Mouse (Mus musculus) embryo, embryonic 11 days (tissue): ENCODE data around the gene Zbtb20.

ENCODE experiments used
- DNase-seq: peaks from one replicate; pipeline ENCODE4 v3.0.0-alpha.2; 2015

Gene Zbtb20

DNA sequence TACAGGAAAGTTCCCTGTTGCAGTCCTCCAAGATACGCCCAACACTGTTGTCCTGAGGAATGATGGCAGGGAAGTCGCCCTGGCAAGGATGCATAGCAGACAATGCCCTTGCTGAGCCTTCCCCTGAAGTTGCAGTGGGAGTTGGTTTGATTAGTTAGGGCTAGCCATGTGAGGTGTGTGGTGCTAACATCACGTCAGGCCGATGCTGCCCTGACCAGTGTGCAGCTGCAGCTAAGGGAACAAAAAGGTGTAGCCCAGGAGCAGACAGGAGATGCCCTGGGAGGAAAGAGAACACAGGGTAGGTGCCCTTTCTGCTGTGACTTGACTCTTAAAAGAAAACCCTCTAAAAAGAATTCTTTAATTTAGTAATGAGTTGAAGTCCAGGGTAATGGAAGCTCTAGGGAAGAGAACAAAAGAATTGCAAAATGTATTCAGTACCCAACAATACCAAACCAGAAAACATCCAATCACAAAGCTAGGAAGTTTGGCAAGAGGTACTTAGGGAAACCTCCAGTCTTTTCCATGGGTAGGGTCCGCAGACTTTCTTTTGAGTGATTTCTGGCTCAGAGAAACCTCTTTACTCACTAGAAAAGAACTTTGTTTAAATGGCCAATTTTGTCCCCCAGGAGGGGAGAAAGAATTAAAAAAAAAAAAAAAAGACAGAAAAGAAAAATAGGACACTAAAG is 747.8 kb downstream of the Zbtb20 start:
- DNase-seq: no peak

- no peak for DNase-seq
These were observed 749.2 kb downstream of the Zbtb20 start for GRCm38 (mm10) chr16:43624876-43625275.

DNA sequence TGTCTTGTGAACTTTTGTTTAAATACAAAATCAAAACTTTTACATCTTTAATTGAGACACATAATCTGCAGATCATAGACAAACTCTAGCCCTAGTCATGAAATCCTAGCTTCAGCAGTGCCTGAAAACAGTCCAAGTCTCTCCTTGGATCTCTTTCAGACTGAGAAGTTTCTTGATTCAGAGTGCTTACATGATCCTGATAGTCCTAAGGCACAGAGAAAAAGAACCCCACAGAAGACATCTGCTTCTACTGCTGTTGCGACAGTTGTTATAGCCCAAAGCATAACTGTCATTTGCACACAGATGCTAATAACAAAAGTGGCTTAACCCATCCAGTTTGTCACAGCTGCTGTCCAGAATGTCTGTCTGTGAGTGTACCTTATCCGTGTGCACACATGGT is 749.6 kb downstream of the Zbtb20 start:
- DNase-seq: no peak

DNA sequence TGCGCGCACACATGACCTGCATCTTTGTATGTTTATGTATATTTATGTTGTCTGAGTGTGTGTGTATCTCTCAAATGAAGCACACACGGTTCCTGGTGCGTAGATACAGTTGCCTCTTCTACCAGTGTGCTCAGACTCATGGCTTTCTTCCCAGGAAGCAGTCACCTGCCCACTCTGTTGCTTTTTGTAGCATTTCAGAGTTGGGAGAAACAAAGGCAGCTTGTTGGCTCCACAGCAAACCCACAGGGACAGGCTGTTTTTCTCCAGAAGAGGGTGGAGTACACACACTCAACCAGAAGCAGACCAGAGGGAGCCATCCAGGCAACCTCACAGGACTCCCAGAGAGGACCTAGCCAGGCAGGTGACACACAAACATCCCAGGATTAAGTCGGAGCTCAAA is 750.3 kb downstream of the Zbtb20 start:
- no peak for DNase-seq

DNA sequence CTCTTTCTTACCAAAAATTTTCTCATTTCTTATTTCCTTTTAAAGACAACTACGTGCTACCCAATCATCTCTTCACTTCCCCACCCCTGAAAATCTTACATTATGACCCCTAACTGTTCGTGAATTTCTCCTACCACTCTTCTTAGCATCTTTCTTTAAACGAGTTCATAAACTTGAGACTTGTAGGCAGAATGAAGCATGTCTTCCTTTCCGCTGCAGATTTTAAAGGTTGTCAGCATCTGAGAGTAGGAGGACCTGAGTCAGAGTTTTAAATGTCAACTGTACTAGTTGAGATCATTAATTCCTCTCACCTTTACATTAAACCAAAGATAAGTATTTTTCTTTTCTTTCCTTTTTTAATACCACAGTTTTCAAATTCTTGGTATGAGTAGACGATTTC is 753.0 kb downstream of the Zbtb20 start:
- DNase-seq: no peak

GRCm38 (mm10) chr16:43631758-43632157 is 756.1 kb downstream of the Zbtb20 start:
- no peak for DNase-seq

DNA sequence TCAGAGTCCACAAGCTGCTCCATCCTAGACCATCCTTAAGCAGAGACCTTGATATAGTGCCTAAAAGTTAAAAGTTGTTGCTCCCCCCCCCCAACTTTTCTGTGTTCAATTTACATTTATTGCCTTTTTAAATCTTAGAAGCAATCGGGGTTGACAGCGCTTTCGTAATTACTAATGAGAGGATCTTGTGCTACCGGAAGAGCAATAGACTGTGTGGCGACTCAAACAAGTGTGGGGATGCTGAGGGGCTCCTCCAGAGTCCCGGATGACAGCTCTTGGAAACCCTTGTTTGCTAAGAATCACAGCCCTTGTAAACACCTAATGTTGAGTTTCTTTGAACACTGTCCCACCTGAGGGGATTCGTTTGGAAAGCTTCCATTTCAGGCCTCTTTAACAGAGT is 758.4 kb downstream of the Zbtb20 start:
- no peak for DNase-seq

- no peak for DNase-seq
These were observed 761.6 kb downstream of the Zbtb20 start for GRCm38 (mm10) chr16:43637241-43637640.

DNA sequence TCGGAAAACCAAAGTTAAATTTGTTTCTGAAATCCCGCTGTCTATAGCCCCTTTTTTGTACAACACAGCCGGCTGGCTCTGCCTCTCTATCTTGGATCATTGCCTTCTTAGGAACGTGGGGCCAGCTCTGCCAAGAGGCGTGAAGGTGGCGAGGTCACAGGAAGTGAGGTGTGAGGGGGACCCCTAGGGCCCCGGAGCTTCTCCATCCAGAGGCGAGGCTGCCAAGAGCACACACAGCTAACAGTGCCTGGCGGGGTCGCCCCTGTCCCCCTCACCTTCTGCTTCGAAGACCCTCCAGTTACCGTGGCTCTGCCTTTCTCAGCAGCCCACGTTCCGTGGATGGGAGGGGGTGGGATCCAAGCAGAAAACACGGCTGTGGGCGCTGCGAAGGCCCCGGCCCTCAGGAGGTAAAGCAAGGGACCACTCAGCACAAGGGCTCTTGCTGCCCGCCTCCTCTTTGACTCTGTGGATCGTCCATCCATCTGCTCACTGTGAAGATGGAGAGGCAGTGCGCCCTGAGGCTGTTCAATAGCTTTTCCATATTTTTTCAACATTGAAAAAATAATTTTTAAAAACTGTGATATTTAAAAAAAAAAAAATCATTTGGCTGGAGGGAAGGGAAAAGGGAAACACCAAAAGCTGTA is 762.8 kb downstream of the Zbtb20 start:
- DNase-seq: no peak

- DNase-seq: no peak
These were observed 765.5 kb downstream of the Zbtb20 start for GRCm38 (mm10) chr16:43641230-43641629.

- DNase-seq: no peak
These were observed 770.2 kb downstream of the Zbtb20 start for GRCm38 (mm10) chr16:43645879-43646278.

DNA sequence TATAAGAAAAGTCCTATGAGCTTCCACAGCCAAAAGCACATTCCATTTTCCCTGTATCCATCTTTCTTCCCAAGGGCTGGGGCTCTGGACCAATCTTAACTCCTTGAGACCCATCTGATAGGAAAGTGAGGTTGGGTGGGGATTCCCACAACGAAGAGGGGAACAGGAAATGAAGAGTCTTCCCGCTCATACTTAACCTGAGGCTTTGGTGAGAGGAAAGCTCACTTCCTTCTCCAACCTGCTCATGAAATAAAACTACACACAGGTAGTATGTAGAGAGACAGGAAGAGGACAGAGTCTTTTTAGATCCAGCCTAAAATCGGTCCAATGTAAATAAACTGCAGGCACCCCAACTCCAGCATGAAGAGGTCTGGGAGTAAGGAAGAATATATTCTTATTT is 771.3 kb downstream of the Zbtb20 start:
- no peak for DNase-seq

DNA sequence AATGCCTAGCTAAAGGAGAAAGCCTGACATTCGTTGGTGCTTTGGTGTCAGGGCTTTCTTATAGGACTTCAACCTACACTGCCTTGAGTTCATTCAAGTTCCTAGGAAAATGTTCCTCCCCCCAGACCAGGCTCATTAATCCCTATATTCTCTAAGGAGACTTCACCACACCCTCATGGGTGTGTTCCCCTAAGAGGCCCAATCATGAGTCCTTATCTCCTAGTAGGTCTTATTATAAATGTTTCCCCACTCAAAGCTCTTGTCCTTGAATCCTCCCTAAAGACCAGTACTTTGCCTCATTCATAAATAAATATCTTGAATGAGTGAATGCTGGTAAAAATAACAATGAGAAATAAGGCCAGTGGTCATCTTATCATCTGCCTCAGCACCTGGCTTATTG is 772.0 kb downstream of the Zbtb20 start:
- DNase-seq: no peak

DNA sequence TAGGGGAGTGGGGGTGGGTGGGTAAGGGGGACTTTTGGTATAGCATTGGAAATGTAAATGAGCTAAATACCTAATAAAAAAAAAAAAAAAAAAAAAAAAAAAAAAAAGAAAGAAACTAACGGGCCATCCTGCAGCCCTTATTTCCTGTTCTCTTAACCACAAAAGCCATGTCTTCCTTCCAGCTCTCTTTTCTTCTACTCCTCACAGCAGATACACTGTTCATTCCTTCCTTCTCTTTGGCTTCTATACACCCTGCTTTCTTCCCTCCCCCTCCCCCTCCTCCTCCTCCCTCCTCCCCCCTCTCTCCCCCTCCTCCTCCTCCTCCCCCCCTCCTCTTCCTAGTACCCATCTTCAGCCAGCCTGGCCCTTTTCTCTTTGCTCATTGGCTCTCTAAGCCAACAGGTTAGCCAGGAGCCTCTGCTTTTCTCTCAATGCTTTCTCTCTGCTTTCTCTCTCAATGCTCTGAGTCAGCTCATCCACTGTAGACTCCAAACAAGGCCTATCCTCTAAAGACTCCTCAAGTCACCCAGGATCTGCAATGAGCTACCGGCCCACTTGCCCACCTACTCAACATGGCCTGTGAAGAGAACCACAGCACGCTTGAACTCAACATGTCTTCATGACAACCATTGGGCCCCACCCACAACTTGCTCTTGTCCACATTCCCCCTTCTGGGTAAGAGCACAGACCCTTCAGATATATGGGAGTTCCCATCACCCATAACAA is 774.8 kb downstream of the Zbtb20 start:
- DNase-seq: no peak

- no peak for DNase-seq
These were observed 777.6 kb downstream of the Zbtb20 start for GRCm38 (mm10) chr16:43653288-43653687.

- DNase-seq: no peak
These were observed 778.6 kb downstream of the Zbtb20 start for GRCm38 (mm10) chr16:43654269-43654668.

GRCm38 (mm10) chr16:43655183-43655787 is 779.6 kb downstream of the Zbtb20 start:
- DNase-seq: no peak

DNA sequence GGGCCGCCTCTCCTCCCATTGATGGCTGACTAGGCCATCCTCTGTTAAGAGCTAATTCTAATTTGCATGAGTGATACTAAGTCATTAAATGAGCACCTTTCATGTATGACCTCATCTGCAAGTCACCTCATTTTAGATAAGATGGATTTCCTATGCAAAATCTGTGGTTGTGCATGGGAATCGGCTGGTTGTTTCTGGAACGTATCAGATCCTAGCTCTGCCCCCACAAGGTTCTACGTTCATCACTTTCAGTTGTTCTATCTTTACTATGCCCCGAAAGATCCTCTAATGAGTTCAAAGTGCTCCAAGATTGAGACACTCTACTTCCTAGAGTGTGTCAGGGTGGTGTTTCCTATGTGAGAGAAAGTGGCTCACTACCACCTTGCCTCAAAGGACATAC is 785.9 kb downstream of the Zbtb20 start:
- no peak for DNase-seq

DNA sequence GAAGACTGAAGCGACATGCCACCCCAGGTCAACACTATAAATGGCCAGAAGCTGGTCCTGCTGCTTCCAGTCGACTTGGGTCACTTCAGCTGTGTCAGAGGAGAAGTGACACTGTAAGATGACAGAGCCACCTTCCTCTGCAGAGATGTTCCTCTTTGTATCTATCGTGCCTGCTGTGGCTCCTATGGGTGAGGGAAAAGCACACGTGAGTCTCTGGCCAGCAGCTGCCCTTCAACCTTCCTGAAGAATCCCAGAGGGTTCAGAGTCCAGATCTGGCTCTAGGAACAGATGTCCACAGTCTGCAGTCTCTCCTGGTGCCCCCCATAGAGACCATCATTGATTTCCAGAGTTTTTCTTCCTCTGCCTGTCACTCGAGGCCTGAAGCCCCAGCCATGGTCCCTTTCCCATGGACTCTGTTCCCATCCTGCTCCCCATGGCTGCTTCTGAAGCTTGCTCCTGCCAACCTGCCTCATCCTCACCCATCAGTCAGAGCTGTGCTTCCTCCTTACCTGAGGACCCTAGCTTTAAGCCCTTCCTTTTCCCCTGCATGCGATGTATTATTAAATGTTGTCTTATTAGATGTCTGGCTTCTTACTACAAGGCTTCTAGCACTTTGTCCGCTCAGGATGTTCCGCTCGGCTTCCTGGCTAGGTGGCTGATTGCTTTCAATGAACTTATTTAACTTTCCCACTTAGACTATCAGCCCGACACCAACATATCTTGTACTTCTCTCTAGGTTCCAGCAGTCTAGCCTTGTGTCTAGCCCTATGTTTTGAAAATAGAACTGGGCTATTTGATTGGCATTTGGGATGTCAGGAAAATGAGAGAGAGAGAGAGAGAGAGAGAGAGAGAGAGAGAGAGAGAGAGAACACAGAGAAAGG is 786.7 kb downstream of the Zbtb20 start:
- no peak for DNase-seq

GRCm38 (mm10) chr16:43663978-43664579 is 788.4 kb downstream of the Zbtb20 start, which contains the start of gene Tigit:
Gene Tigit, minus strand, starts transcription at chr16:43664146.
- DNase-seq: no peak

DNA sequence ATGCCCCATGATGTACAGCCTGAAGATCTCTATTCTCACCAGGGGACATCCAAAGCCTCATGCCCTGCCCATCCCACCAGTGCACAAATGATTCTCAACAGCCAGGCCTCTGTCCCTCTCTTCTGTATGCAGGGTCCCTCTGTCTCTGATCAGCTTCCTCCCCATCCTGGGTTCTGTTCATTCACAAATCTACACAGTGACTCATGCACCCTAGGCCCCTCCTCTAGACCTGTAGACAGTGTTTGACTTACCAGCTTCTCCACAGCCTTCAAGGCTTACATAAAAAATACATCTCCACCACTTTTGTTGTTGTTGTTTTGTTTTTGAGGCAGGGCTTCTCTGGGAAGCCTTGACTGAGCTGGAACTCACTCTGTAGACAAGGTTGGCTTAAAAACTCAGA is 789.2 kb downstream of the Zbtb20 start:
- DNase-seq: no peak

DNA sequence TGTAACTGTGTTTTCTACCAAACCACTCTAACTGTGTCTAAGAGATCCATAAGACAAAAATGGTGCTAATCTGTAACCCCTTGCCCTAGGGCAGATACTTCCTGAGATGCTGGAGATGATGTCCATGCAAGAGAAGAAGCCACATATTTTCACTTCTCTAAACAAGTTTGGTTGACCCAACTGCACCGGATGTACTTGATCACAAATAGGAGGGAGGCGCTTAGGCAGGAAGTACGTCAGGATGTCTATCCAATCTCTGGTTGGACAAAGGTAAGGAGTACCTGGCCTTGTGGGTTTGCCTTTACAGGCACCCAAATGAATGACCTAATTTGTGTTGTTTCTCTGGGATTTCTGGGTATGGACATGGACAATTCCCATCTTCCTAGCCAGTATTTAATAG is 792.6 kb downstream of the Zbtb20 start:
- DNase-seq: no peak
